Mouse (Mus musculus) embryonic facial prominence, embryonic 11.5 days (tissue): Measurements from ENCODE around the gene Man2c1. TPM values are rescaled to one million over a fixed set of nuclear protein-coding genes. Genes with fewer than 3 reads are reported as not detected.

Experiments
- ATAC-seq: fragments of 200-750 bp; cut with Nextera tagmentation; replicated peaks from 2 replicates; pipeline ENCODE4 v1.8.0; 2017; ENCODE audit warnings: low read depth; ENCODE audit not compliant: insufficient number of reproducible peaks, low FRiP score, low TSS enrichment
- DNase-seq: peaks from one replicate; pipeline ENCODE4 v3.0.0-alpha.2; 2015; ENCODE audit warnings: low spot score
- H3K27ac ChIP-seq: fragments of 300-500 bp; sonication (generic); replicated peaks from 2 replicates; pipeline ENCODE4 v1.5.1; 2014; ENCODE audit warnings: mild to moderate bottlenecking, low read depth, low read length, control low read depth
- H3K27me3 ChIP-seq: fragments of 300-500 bp; sonication (generic); 2 replicates; pipeline ENCODE4 v1.6.1; 2014; ENCODE audit warnings: mild to moderate bottlenecking, low read length, moderate library complexity, mixed read lengths; ENCODE audit not compliant: control insufficient read depth, insufficient read depth
- H3K36me3 ChIP-seq: fragments of 300-500 bp; sonication (generic); replicated peaks from 2 replicates; pipeline ENCODE4 v1.6.1; 2014; ENCODE audit warnings: low read depth, mild to moderate bottlenecking, low read length, moderate library complexity, mixed read lengths; ENCODE audit not compliant: control insufficient read depth, insufficient read depth
- H3K4me1 ChIP-seq: fragments of 300-500 bp; sonication (generic); 2 replicates; pipeline ENCODE4 v1.6.1; 2014; ENCODE audit warnings: low read length, mixed read lengths; ENCODE audit not compliant: control insufficient read depth, insufficient read depth
- H3K4me2 ChIP-seq: fragments of 300-500 bp; sonication (generic); 2 replicates; pipeline ENCODE4 v1.6.1; 2014; ENCODE audit warnings: low read depth, mild to moderate bottlenecking, control low read depth, low read length, moderate library complexity
- H3K4me3 ChIP-seq: fragments of 300-500 bp; sonication (generic); 2 replicates; pipeline ENCODE4 v1.5.1; 2014; ENCODE audit warnings: low read depth, low read length, control low read depth
- H3K9ac ChIP-seq: fragments of 300-500 bp; sonication (generic); replicated peaks from 2 replicates; pipeline ENCODE4 v1.6.1; 2014; ENCODE audit warnings: mild to moderate bottlenecking, control low read depth, low read length
- H3K9me3 ChIP-seq: fragments of 300-500 bp; sonication (generic); replicated peaks from 2 replicates; pipeline ENCODE4 v1.6.1; 2016; ENCODE audit warnings: mild to moderate bottlenecking, low read length, inconsistent platforms, mixed read lengths; ENCODE audit not compliant: control insufficient read depth
- WGBS: fragments of 180-500 bp; shearing (Covaris S2); extraction: QIAGEN DNeasy Blood & Tissue Kit; methylation state at CpG from one replicate; pipeline ENCODE4 v1.1.7; 2014; 5-methylcytosine and 5-hydroxymethylcytosine counted together
- polyA plus RNA-seq: library from polyadenylated mRNA; unstranded; fragments of >200 nt; fragmentation: Nextera tagmentation; extraction: Ambion mirVana; gene quantifications from 2 replicates; pipeline ENCODE4 v1.2.1, GENCODE M21; 2014

The Man2c1 gene
- polyA plus RNA-seq, 1 experiment from 2014 or later: 14.4 TPM

GRCm38 (mm10) chr9:57162496-57162895 lies 32.0 kb downstream of the Man2c1 start:
- H3K4me1 ChIP-seq: no peaks in the 10 kb centered on the region
- 19% methylated on average over 3 of the region's 3 CpGs for WGBS
- H3K9me3 ChIP-seq: no peaks in the 10 kb centered on the region
- peak; percentile 17 for DNase-seq
- H3K36me3 ChIP-seq: no peaks in the 10 kb centered on the region
- H3K27me3 ChIP-seq: no peaks in the 10 kb centered on the region
- H3K4me2 ChIP-seq: no peak overlapping the region
- no peak overlapping the region for H3K4me3 ChIP-seq
- H3K27ac ChIP-seq: no peak overlapping the region
- no peak overlapping the region for H3K9ac ChIP-seq
- ATAC-seq: no peak

- Histone ChIP-seq H3K4me1 (no peaks in the 10 kb centered on the region), H3K27me3 (no peaks in the 10 kb centered on the region), H3K9me3 (no peaks in the 10 kb centered on the region), H3K27ac (no peak overlapping the region), H3K4me3 (no peak overlapping the region), H3K36me3 (no peaks in the 10 kb centered on the region), H3K4me2 (no peak overlapping the region), H3K9ac (no peak overlapping the region)
- DNase-seq (no peak), ATAC-seq (no peak)
- 46% methylated on average over 2 of the region's 2 CpGs for WGBS
Measured at GRCm38 (mm10) chr9:57163137-57163536, 32.6 kb downstream of the Man2c1 start.

- H3K9ac ChIP-seq: no peak overlapping the region
- H3K27ac ChIP-seq: no peak overlapping the region
- ATAC-seq (no peak), DNase-seq (no peak)
- H3K36me3 ChIP-seq: no peaks in the 10 kb centered on the region
- H3K4me3 ChIP-seq: no peak overlapping the region
- H3K4me1 ChIP-seq: no peaks in the 10 kb centered on the region
- no peaks in the 10 kb centered on the region for H3K9me3 ChIP-seq
- H3K4me2 ChIP-seq: no peak overlapping the region
- 91% methylated on average over 2 of the region's 2 CpGs for WGBS
- H3K27me3 ChIP-seq: no peaks in the 10 kb centered on the region
Measured at GRCm38 (mm10) chr9:57166173-57166572, 35.7 kb downstream of the Man2c1 start.

- 80% methylated on average over 5 of the region's 5 CpGs for WGBS
- no peak overlapping the region for H3K4me3 ChIP-seq
- no peak overlapping the region for H3K9ac ChIP-seq
- H3K4me2 ChIP-seq: no peak overlapping the region
- no peaks in the 10 kb centered on the region for H3K4me1 ChIP-seq
- no peaks in the 10 kb centered on the region for H3K27me3 ChIP-seq
- DNase-seq (no peak), ATAC-seq (no peak)
- no peak overlapping the region for H3K27ac ChIP-seq
- no peaks in the 10 kb centered on the region for H3K36me3 ChIP-seq
- H3K9me3 ChIP-seq: no peaks in the 10 kb centered on the region
Measured at GRCm38 (mm10) chr9:57168411-57168810, 37.9 kb downstream of the Man2c1 start.

Other genes with a start within 250 kb of the Man2c1 start
- gene Snx33, start 202.3 kb upstream of the Man2c1 start, polyA plus RNA-seq: 6.6 and 7.3 TPM in 2 replicates
- gene Imp3, start 193.2 kb upstream of the Man2c1 start, polyA plus RNA-seq: 76.4 and 80.3 TPM in 2 replicates
- gene Snupn, start 179.8 kb upstream of the Man2c1 start, polyA plus RNA-seq: 27.2 and 29.7 TPM in 2 replicates
- 38.9 and 39.9 TPM in 2 replicates for gene Ptpn9, start 135.8 kb upstream of the Man2c1 start, polyA plus RNA-seq
- 58.3 and 59.3 TPM in 2 replicates for gene Sin3a, start 58.6 kb upstream of the Man2c1 start, polyA plus RNA-seq
- 4.3 and 5.8 TPM in 2 replicates for gene Neil1, start 17.6 kb downstream of the Man2c1 start, polyA plus RNA-seq
- 70.8 and 78.2 TPM in 2 replicates for gene Commd4, start 27.6 kb downstream of the Man2c1 start, polyA plus RNA-seq
- not detected in 2 replicates for gene Trcg1, start 105.9 kb downstream of the Man2c1 start, polyA plus RNA-seq
- 11.9 and 14.0 TPM in 2 replicates for gene 1700017B05Rik, start 131.9 kb downstream of the Man2c1 start, polyA plus RNA-seq